Mouse (Mus musculus) forebrain, embryonic 12.5 days (tissue): ENCODE measurements at regions not wholly inside any gene's neighbourhood (a gene's known extent, or its start where the extent isn't known, plus 50 kb on each side); places are given as distances from the start of the nearest gene placed in this dataset.

Source experiments
- ATAC-seq: fragments of 200-750 bp; cut with Nextera tagmentation; 2 replicates; pipeline ENCODE4 v1.8.0; 2017; ENCODE audit warnings: moderate TSS enrichment; ENCODE audit not compliant: low FRiP score
- H3K27ac ChIP-seq: fragments of 300-500 bp; sonication (generic); 2 replicates; pipeline ENCODE4 v1.5.1; 2016; ENCODE audit warnings: mild to moderate bottlenecking
- H3K27me3 ChIP-seq: fragments of 300-500 bp; sonication (generic); 2 replicates; pipeline ENCODE4 v1.6.1; 2016; ENCODE audit warnings: mild to moderate bottlenecking
- H3K36me3 ChIP-seq: fragments of 300-500 bp; sonication (generic); replicated peaks from 2 replicates; pipeline ENCODE4 v1.6.1; 2016; ENCODE audit warnings: mild to moderate bottlenecking
- H3K4me1 ChIP-seq: fragments of 300-500 bp; sonication (generic); 2 replicates; pipeline ENCODE4 v1.6.1; 2016
- H3K4me2 ChIP-seq: fragments of 300-500 bp; sonication (generic); 2 replicates; pipeline ENCODE4 v1.6.1; 2016; ENCODE audit warnings: mild to moderate bottlenecking, moderate library complexity
- H3K4me3 ChIP-seq: fragments of 300-500 bp; sonication (generic); replicated peaks from 2 replicates; pipeline ENCODE4 v1.5.1; 2016; ENCODE audit warnings: mild to moderate bottlenecking
- H3K9ac ChIP-seq: fragments of 300-500 bp; sonication (generic); 2 replicates; pipeline ENCODE4 v1.6.1; 2016; ENCODE audit warnings: mild to moderate bottlenecking
- H3K9me3 ChIP-seq: fragments of 300-500 bp; sonication (generic); 2 replicates; pipeline ENCODE4 v1.6.1; 2016
- WGBS: fragments of 180-500 bp; shearing (Covaris S2); methylation state at CpG from one replicate; pipeline ENCODE4 v1.1.7; 2016; 5-methylcytosine and 5-hydroxymethylcytosine counted together

DNA sequence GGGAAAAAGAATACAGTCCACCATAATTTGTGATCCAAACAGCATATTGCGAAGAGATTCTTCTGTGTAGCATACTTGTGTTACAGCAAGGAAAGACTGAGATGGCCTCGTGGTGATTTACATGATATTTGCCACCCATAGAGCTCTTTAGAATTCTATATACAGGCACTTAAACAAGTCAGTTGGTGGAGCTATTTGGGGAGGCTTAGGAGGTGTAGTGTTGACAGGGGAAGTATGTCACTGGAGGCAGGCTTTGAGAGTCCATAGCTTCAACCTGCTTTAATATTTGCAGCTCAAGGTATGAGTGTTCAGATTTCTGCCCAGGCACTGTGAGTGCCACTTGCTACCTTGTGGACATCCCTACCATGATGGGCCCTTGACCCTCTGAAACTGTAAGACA is 187.3 kb downstream of the Ostf1 start:
- Histone ChIP-seq H3K4me2 (no peak overlapping the region), H3K27ac (no peak overlapping the region), H3K4me1 (no peaks in the 10 kb centered on the region), H3K27me3 (no peaks in the 10 kb centered on the region), H3K4me3 (no peak overlapping the region), H3K9me3 (no peaks in the 10 kb centered on the region), H3K9ac (no peak overlapping the region), H3K36me3 (no peaks in the 10 kb centered on the region)
- 76% methylated on average over 2 of the region's 2 CpGs for WGBS
- ATAC-seq = no peak

GRCm38 (mm10) chr19:18436351-18436750 is 195.3 kb downstream of the Ostf1 start:
- Histone ChIP-seq H3K27ac (no peak overlapping the region), H3K4me3 (no peak overlapping the region), H3K9ac (no peak overlapping the region), H3K27me3 (no peaks in the 10 kb centered on the region), H3K9me3 (no peaks in the 10 kb centered on the region), H3K4me1 (no peaks in the 10 kb centered on the region), H3K4me2 (no peak overlapping the region), H3K36me3 (no peaks in the 10 kb centered on the region)
- WGBS = 69% methylated on average over 3 of the region's 3 CpGs
- no peak for ATAC-seq

GRCm38 (mm10) chr19:18420381-18420785 is 211.2 kb downstream of the Ostf1 start:
- Histone ChIP-seq H3K27me3 (no peaks in the 10 kb centered on the region), H3K4me2 (no peak overlapping the region), H3K9me3 (no peaks in the 10 kb centered on the region), H3K4me1 (no peaks in the 10 kb centered on the region), H3K4me3 (no peak overlapping the region), H3K9ac (no peak overlapping the region), H3K36me3 (no peaks in the 10 kb centered on the region), H3K27ac (no peak overlapping the region)
- ATAC-seq = no peak
- WGBS = 77% methylated on average over 9 of the region's 9 CpGs

DNA sequence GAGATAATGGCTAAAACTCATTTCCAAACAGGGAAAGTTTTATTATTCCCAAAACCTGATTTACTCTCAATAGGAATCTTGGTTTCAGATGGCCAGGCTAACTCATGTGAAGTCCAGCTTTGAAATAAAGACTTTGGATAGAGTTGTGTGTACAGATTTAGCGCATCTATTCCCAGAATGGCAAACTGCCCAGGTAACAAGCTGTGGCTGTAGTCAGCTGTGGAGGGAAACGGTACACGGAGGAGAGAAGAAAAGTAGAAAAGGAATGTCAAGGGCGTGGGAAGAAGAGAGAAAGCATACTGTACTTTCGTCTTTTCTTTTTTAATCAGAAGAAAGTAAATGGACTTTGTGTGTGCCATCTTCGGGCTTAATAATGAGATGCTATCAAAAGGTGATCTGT is 213.1 kb downstream of the Ostf1 start:
- Histone ChIP-seq H3K4me3 (no peak overlapping the region), H3K27me3 (no peaks in the 10 kb centered on the region), H3K4me1 (no peaks in the 10 kb centered on the region), H3K36me3 (no peaks in the 10 kb centered on the region), H3K9me3 (no peaks in the 10 kb centered on the region), H3K27ac (no peak overlapping the region), H3K4me2 (no peak overlapping the region), H3K9ac (no peak overlapping the region)
- ATAC-seq = no peak
- 92% methylated on average over 6 of the region's 6 CpGs for WGBS

DNA sequence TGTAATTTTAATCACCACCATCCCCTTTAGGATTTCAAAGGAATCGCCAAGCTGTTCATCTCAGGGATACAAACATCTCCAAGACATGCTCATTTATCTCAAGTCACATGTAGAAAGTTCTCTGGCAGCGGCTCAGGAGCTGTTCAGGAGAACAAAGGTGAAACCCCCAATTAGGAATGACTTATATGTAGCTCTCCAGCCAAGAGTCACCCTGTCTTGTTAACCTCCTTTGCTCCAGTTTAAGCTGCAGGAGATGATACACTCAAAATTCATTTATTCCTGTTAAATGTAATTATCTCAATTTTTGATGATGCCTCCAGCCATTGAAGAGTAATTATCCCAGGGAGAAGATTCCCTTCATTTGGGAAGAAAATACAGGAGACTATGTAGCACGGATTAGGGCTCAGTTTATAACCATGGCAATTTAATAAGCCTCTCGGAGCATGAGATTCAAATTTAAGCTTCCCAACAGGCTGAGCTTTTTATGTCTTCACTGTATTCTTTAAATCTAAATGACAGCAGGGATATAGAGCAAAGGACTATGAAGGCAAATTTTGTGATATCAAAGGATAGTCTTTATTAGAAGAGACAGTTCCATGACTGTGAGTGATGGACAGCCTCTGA is 254.0 kb downstream of the Ostf1 start:
- no peak for ATAC-seq

DNA sequence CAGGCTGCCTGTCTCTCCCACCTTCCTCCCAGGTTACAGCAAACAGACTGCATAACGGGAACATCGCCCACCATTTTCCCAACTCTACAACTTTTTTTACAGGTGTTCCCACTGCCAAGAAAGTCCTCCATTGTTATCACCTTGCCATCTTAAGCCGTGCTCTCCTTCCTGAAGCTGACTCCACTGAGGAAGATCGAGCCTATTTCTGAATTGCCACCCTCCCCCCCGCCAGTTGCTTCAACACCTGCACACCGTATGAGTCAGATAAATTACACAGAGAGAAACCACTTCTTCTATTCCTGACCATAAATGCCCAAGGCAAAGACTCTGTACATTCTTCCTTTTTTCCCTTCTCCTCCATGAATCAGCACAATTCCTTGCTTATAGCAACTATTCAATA is 263.0 kb downstream of the Ostf1 start:
- H3K4me1 ChIP-seq = no peaks in the 10 kb centered on the region
- no peak overlapping the region for H3K4me3 ChIP-seq
- ATAC-seq = no peak
- H3K4me2 ChIP-seq = no peak overlapping the region
- H3K27me3 ChIP-seq = no peaks in the 10 kb centered on the region
- H3K9me3 ChIP-seq = no peaks in the 10 kb centered on the region
- H3K27ac ChIP-seq = no peak overlapping the region
- no peaks in the 10 kb centered on the region for H3K36me3 ChIP-seq
- no peak overlapping the region for H3K9ac ChIP-seq
- WGBS = 88% methylated on average over 6 of the region's 6 CpGs

More for the DNA sequence above, 254.0 kb downstream of the Ostf1 start:
- Histone ChIP-seq H3K36me3 (no peaks in the 10 kb centered on the region), H3K9ac (no peak overlapping the region), H3K27ac (no peak overlapping the region), H3K27me3 (no peaks in the 10 kb centered on the region), H3K4me3 (no peak overlapping the region), H3K9me3 (no peaks in the 10 kb centered on the region), H3K4me1 (no peaks in the 10 kb centered on the region), H3K4me2 (no peak overlapping the region)
- WGBS = 81% methylated on average over 4 of the region's 4 CpGs

DNA sequence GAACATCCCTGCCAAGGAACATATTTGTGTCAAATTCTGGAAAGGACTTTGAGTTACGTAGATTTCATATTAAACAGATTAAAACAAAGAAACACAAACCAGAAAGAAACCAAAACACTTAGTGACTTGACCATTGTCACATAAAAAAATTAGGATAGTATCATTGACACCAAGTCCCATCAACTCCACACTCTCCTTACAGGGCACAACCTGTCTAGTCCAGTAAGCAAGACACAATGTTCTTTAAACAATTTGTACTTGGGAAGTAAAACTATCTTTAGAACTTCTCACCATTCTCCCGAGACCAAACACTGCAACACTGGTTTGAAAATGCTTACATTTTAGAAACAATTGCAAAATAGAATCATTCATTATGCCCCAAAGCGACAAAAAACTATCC is 277.7 kb downstream of the Ostf1 start:
- Histone ChIP-seq H3K36me3 (no peaks in the 10 kb centered on the region), H3K4me3 (no peak overlapping the region), H3K4me1 (no peaks in the 10 kb centered on the region), H3K27me3 (no peaks in the 10 kb centered on the region), H3K27ac (no peak overlapping the region), H3K9ac (no peak overlapping the region), H3K9me3 (no peaks in the 10 kb centered on the region), H3K4me2 (no peak overlapping the region)
- WGBS = 84% methylated on average over 3 of the region's 3 CpGs
- ATAC-seq = no peak

DNA sequence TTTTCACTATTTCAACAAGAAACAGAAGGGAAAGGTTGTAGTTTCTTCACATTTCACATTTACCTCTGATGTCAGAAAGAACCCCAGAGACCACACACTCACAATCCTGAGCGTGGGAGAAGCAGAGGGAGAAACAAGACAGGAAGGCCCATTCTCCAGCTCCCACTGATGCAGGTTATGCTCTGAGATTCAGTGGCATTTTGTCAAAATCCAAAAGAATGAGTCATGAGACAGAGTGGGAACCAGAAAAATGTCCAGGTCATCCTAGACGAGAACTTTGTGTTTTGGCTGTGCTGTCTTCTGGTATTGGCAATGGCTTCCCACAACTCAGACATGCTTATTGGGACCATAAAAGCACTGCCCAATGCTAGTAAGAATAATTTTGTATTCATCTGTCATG is 285.9 kb downstream of the Ostf1 start:
- Histone ChIP-seq H3K4me2 (no peak overlapping the region), H3K27me3 (no peaks in the 10 kb centered on the region), H3K9ac (no peak overlapping the region), H3K9me3 (no peaks in the 10 kb centered on the region), H3K4me1 (no peaks in the 10 kb centered on the region), H3K36me3 (no peaks in the 10 kb centered on the region), H3K27ac (no peak overlapping the region), H3K4me3 (no peak overlapping the region)
- no peak for ATAC-seq
- WGBS = 83% methylated on average over 2 of the region's 2 CpGs

DNA sequence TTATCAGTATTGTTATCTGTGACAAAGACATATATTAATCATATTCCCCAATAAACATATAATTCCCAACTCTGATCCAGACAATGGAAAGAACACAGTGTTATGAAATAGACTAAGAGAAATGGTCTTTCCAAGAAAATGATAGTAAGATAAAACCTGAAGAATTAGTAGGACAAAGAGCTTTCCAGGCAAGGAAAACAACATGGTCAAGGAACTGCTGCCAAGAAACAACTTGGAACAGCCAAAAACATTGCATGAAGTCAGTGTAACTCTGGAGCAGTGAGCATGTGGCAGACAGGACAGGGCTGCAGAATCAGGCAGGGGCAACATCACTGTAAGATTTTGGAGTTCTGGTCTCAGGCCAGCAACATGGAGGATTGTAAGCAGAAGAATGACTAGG is 288.0 kb downstream of the Ostf1 start:
- no peak for ATAC-seq
- no peak overlapping the region for H3K4me3 ChIP-seq
- no peaks in the 10 kb centered on the region for H3K36me3 ChIP-seq

GRCm38 (mm10) chr19:18343003-18343402 is 288.6 kb downstream of the Ostf1 start:
- H3K4me2 ChIP-seq = no peak overlapping the region
- no peak overlapping the region for H3K9ac ChIP-seq
- no peak overlapping the region for H3K4me3 ChIP-seq
- H3K36me3 ChIP-seq = no peaks in the 10 kb centered on the region
- no peaks in the 10 kb centered on the region for H3K27me3 ChIP-seq
- H3K4me1 ChIP-seq = no peaks in the 10 kb centered on the region
- ATAC-seq = no peak
- 77% methylated on average over 1 of the region's 1 CpGs for WGBS
- H3K9me3 ChIP-seq = no peaks in the 10 kb centered on the region
- no peak overlapping the region for H3K27ac ChIP-seq

More for the DNA sequence above, 288.0 kb downstream of the Ostf1 start:
- no peaks in the 10 kb centered on the region for H3K9me3 ChIP-seq
- no peak overlapping the region for H3K4me2 ChIP-seq
- H3K9ac ChIP-seq = no peak overlapping the region
- H3K27ac ChIP-seq = no peak overlapping the region
- no peaks in the 10 kb centered on the region for H3K27me3 ChIP-seq
- H3K4me1 ChIP-seq = no peaks in the 10 kb centered on the region

DNA sequence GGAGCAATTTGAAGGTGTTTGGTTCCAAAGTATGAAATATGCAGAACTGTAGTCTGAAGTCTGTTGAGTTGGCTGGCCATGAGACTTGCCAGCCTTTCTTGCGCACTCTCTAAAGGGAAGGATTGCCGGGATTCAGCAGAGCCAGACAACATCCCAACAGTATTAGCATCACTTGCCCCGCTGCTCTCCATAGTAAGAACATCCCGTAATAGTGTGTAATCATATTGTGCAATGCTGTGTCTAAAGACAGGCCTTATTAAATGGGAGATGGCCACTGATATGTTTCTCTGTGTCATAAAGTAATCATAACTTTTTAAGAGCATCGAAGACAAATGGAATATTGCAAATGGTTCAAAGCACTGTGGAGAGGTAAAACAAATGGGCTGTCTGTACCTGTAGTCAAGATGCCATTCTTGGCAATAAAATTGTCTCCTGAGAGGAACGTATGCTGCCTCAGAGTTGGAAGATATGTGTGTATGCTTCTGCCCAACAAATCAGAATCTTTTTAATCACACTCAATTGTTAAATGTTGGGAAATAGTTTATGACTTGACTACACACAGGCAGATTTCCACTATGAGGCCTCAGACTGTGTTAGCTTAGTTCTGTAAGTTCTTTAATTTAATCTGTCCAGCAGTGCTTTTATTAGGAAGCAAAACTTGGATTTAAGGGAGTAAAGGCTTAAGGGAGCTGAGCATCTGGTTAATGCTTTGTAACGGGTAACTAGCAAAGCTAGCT is 293.6 kb downstream of the Ostf1 start:
- ATAC-seq = no peak
- H3K9me3 ChIP-seq = no peaks in the 10 kb centered on the region
- H3K27me3 ChIP-seq = no peaks in the 10 kb centered on the region
- H3K4me1 ChIP-seq = peaks cover 12% of the 10 kb centered on the region; the same call in 1 of the 2 replicates
- no peak overlapping the region for H3K4me2 ChIP-seq
- H3K4me3 ChIP-seq = no peak overlapping the region
- no peak overlapping the region for H3K27ac ChIP-seq
- H3K9ac ChIP-seq = no peak overlapping the region
- 88% methylated on average over 7 of the region's 7 CpGs for WGBS
- H3K36me3 ChIP-seq = no peaks in the 10 kb centered on the region

DNA sequence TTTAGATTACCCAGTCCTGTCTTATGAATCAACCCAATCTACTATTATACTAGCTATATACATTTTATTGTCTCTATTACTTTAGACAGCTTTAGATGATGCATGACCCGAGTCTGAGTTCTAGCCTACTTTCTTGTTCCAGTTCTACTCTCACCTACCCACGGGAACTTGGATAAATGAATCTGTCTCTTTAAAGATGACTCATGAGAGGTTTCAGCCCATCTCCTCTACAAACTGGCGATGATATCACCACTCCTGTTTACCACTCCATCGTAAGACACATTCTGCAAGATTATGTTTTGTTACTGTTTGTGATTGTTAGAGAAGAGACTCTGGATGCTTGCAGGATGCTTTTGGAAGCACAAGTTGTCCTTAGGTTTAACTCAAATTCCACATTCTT is 295.0 kb downstream of the Ostf1 start:
- no peak overlapping the region for H3K27ac ChIP-seq
- no peak for ATAC-seq
- no peak overlapping the region for H3K4me2 ChIP-seq
- H3K27me3 ChIP-seq = no peaks in the 10 kb centered on the region
- 90% methylated on average over 4 of the region's 4 CpGs for WGBS
- H3K4me3 ChIP-seq = no peak overlapping the region
- H3K4me1 ChIP-seq = peaks cover 12% of the 10 kb centered on the region; the same call in 1 of the 2 replicates
- H3K9ac ChIP-seq = no peak overlapping the region
- H3K9me3 ChIP-seq = no peaks in the 10 kb centered on the region
- no peaks in the 10 kb centered on the region for H3K36me3 ChIP-seq

DNA sequence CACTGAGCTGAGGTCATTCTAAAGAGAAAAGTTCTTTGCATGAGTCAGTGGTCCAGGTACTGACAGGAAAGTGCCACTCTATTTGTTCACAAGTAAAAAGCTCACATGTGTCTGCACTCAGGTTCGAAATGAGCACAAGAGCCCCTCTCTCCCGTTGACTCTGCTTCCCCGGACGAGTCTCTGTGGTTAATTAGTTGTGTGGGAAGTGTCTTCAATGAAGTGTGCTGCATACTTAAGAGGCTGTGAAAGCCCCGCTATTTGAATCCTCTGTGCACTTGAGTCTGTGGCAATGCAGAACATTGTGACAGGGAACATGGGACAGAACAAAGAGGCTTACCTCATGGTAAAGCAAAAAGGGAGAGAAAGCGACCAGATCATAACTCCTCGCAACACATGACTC is 297.0 kb downstream of the Ostf1 start:
- WGBS = 18% methylated on average over 7 of the region's 7 CpGs
- Histone ChIP-seq H3K27ac (no peak overlapping the region), H3K4me3 (no peak overlapping the region), H3K4me2 (no peak overlapping the region), H3K9me3 (no peaks in the 10 kb centered on the region), H3K9ac (no peak overlapping the region), H3K27me3 (no peaks in the 10 kb centered on the region), H3K4me1 (peaks cover 12% of the 10 kb centered on the region; the same call in 1 of the 2 replicates), H3K36me3 (no peaks in the 10 kb centered on the region)
- ATAC-seq = peak; percentile 39; the same call in 1 of the 2 replicates
